Mouse (Mus musculus): ENCODE measurements around the gene Inpp5k. TPM values are rescaled to one million over a fixed set of nuclear protein-coding genes. Genes with fewer than 3 reads are reported as not detected.

Inpp5k gene
- total RNA-seq, 2 experiments from 2014 or later = 32.7 to 33.5 TPM

DNA sequence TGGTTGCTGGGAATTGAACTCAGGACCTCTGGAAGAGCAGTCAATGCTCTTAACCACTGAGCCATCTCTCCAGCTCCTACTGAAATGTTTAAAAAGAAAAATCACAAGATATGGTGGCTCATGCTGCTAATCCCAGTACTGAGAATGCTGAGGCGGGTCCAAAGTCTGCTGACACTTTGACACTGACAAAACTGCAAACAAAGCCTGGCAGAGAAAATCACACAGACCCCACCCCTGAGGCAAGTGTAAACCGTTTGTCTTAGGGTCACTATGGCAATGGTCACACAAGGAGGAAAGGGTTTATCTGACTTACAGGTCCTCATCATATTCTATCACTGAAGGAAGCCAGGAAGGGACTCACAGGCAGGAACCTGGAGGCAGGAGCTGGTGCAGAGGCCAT is 15.2 kb upstream of the Inpp5k start:
- no peak for DNase-seq
- intact Hi-C loops (cut with DNase I) = no loop called here

DNA sequence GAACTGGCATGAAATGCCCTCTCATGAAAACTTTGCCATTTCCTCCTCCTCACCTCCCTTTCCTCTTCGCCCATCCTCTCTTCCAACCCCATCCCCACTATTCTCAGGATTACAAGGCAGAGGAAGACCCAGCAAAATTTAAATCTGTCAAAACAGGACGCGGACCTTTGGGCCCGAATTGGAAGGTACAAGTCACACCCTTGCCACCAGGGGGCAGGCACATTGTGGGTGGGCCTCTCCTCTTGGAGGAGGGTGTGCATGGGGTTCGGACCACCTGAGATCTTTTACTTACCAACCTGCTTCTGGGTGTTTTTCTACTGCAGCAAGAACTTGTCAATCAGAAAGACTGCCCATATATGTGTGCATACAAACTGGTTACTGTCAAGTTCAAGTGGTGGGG is 11.7 kb upstream of the Inpp5k start:
- no peak for DNase-seq
- intact Hi-C loops (cut with DNase I) = no loop called here

DNA sequence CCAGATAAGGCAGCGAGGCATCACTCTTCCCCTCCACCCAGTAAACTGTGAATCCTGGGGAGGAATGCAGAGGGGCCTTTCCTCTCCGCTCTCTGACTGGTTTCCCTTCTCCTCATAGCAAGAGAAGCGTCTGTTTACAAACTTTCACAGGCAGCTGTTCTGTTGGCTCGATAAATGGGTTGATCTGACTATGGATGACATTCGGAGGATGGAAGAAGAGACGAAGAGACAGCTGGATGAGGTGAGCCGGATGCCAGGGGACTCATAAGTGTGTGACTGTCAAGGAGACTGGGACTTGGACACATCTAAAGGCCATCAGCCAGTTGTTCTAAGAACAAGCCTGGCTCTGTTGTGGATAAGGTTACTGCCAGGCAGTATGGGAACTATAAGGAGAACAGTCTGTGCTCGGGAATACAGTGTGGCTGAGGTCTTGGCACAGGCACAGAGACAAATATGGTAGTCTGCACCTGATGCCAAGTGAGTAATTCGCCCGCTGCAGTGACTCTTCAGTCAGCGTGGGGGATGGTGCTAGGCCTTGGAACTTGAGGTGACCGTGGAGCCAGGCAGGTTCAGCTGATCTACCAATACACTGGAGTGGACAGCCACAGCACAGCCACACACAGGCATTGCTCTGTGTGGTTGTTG is 10.5 kb upstream of the Inpp5k start:
- DNase-seq = peak in 1 of 2 experiments; percentile 54
- intact Hi-C loops (cut with DNase I) = no loop called here

DNA sequence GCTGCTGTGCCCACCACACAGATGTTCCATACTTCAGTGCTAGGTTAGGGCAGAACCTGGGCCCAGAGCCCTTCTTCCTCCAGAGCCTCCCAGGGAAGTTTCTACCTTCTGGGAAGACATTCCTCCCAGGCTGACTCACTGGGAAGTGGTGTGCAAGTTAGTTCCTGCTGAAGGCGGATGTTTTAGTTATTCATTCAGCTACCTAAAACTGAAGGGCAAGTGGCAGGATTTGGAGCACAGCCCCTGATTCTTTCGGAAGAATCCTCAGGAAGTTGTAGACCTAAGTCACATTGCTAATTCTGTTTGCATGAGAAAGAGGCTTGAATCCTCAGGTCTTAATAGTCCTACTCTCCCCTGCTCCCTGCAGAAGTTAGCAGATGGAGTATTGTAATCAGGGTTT is 9.4 kb upstream of the Inpp5k start:
- intact Hi-C loops (cut with DNase I) = no loop called here
- DNase-seq = no peak

DNA sequence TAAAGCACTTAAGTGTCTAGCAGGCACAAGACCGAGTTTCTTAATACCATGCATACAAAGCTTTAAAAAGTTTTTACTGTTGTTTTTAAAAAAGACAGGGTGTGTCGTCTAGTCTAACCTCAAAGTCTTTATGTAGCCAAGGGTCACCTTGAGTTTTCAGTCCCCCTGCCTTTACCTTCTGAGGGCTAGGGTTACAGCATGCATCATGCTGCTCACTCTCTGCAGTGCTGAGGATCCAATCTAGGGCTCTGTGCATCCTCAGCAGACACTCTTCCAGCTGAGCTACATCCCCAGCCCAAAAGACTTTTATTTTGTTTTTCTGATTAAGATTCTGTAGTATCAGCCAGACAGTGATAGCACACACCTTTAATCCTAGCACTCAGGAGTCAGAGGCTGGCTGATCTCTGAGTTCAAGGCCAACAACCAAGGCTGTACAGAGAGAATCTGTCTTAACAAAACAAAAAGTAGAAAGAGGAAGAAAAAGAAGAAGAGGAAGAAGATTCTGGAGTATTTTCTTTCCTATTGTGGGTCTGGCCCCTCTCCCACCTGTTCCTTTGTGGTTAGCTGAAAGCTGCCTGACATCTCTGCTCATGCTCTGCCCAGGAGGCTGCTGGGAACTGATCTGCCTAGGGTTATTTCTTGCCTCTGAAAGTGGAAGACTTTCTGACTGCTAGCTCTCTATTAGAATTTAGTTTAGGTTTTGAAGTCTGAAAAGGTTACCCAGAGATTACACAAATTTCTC is 8.0 kb upstream of the Inpp5k start:
- intact Hi-C loops (cut with DNase I) = no loop called here
- DNase-seq = no peak

DNA sequence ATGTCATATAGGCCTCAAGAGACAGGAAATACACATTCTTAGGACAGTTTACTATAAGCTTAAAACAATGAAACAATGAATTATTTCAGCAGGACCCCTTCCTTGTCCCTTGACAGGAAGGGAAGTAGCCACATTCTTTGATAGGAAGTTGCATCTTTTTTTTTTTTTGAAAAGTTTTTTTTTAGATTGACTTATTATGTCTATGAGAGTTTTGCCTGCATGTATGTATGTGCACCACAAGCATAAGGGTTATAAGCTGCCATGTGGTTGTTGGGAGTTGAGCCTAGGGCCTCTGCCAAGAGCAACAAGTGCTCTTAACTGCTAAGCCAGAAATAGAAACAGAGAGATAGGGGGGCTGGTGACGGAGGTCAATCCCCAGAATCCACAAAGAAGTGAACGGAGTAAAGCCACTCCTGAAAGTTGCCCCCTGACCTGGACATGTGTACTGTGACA is 6.7 kb upstream of the Inpp5k start:
- intact Hi-C loops (cut with DNase I) = no loop called here
- DNase-seq = no peak

DNA sequence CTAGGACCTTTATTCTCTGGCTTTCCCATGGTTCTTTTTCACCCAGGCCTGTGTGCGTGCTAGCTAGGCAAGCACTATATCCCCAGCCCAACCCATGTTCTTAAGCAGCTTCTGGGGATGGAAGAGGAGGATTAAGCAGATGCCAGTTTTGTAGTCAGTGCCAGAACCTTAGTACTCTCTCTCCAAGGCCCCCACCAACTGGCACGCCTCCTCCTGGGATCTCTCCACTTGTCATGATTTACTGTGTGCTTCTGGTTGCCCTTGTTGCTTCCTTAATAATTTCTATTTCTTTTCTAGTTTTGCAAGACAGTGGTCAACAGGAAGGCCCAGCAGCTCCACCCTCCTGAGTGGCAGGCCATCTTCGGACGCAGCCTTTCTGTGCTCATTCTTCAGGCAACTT is 5.0 kb upstream of the Inpp5k start:
- intact Hi-C loops (cut with DNase I) = loop anchor here (5.0 kb wide), 1 partner anchor 34 kb away; no protein-coding TSS in a partner anchor

DNA sequence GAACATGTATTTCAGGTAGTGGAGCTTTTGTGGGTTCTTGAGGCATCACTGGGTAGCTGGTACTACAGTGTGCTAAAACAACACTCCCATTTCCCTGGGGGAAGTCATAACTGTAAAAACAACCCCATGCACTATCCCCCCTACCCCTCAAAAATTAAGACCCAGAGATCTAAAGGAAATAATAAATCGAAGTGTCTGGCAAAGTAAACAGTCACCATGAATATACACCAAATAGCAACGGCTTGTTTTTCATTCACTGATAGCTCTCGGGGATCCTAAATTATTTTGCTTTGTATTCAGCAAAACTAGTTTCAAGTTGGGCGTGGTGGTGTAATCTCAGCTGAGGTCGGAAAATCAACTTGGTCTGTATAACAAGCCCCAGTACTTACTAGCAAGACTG is 690 bp upstream of the Inpp5k start:
- DNase-seq = no peak
- intact Hi-C loops (cut with DNase I) = no loop called here

More for the DNA sequence above, 5.0 kb upstream of the Inpp5k start:
- DNase-seq = no peak

DNA sequence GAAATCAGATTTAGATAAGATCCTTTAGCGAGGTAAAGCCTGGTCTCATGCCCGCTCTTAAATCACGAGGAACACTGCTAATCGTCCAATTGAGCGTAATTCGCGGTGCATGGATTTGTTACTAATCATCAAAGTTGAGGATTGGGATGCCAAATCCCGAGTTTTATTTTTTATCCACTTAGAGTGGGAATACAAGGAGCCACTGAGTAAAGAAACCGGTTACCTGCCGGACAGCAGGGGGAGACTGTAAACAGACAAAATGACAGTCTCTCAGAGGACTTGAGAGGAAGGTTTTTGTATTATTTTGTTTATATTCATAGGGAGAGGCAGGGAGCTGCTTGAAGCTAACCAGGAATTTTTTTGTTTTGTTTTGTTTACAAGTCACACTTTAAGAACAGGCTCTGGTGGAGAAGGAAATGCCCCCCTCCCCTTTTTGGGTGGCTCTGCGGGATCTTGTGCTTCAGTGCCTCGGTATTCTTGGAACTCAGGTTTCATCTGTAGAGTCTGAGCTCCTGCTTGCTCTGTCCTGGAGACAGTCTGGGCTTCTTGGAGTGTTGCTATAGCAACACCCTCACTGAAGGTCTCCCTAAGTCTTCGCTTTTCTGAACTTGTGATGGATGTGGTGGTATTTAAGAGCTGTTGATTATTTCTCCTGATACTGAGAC is 905 bp downstream of the Inpp5k start:
- intact Hi-C loops (cut with DNase I) = loop anchor here (1.0 kb wide), 2 partner anchors 18 to 48 kb away; partner anchors contain the start of gene Crk
- DNase-seq = peak in 1 of 2 experiments; percentile 40

DNA sequence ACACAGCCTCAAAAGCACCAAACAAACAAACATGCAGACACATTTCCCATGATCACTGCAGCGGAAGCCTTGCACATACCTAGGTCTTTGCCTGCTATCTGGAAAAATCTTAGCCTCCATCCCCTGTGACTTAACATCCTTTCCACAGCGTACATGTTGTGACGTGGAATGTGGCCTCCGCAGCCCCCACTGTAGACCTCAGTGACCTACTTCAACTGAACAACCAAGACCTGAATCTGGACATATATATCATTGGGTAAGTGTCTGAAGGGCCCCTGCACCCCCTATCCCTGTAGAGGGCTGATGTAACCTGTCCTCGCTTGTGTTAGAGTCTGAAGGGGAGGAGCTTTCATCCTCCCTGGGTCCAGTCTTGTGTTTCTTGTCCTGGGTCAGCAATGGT is 2.1 kb downstream of the Inpp5k start:
- intact Hi-C loops (cut with DNase I) = no loop called here
- no peak for DNase-seq

DNA sequence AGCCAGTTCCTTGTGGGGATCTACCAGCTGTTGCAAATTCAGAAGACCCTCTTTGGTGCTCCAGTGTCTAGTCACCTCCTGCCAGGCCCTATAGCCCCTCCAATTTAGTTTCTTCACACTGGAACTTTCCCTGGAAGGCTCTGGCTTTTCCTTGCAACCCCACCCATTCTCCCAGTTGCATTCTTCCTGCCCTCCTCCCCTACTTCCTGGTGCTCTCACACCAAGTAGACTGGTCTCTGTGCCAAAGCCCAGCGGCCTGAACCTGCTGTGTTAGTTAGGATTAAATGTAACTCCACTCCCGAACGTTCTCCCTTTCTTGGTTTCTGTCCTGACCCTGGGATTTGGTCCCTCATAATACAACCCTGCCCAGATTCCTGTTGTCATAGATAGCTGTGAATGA is 4.0 kb downstream of the Inpp5k start:
- intact Hi-C loops (cut with DNase I) = loop anchor here (1.0 kb wide), 1 partner anchor 14 kb away; no protein-coding TSS in a partner anchor
- no peak for DNase-seq

- DNase-seq = peak in 1 of 2 experiments; percentile 38
- intact Hi-C loops (cut with DNase I) = loop anchor here (1.0 kb wide), 1 partner anchor 14 kb away; no protein-coding TSS in a partner anchor
Observed at GRCm38 (mm10) chr11:75635315-75635714, 4.5 kb downstream of the Inpp5k start.

- intact Hi-C loops (cut with DNase I) = no loop called here
- DNase-seq = no peak
Observed at GRCm38 (mm10) chr11:75643323-75643722, 12.5 kb downstream of the Inpp5k start.

DNA sequence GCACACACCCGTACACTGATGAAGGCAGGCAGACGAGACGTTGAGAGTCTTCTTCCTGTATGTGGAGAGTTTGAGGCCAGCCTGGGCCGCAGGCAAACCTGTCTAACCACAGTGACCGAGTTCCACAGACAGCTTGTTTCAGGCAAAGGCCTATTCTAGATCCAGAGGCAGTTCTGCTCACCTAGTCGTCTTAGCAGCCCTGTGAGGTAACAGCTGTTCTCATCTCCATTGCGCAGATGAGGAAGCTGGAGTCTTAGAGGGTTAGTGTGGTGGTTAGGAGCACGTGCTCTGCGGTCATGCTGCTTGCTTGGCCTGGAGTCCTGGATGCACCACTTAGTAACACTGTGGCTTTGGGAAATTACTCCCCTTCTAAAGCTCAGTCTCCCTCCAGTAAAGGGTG is 13.9 kb downstream of the Inpp5k start:
- intact Hi-C loops (cut with DNase I) = no loop called here
- DNase-seq = no peak

GRCm38 (mm10) chr11:75647681-75648211 is 17.0 kb downstream of the Inpp5k start:
- intact Hi-C loops (cut with DNase I) = no loop called here
- DNase-seq = peak; percentile 69 to 70

- DNase-seq = peak; percentile 53 to 62
- intact Hi-C loops (cut with DNase I) = loop anchor here (1.0 kb wide), 2 partner anchors 14 to 18 kb away; no protein-coding TSS in a partner anchor
Observed at GRCm38 (mm10) chr11:75649155-75649561, 18.4 kb downstream of the Inpp5k start.

DNA sequence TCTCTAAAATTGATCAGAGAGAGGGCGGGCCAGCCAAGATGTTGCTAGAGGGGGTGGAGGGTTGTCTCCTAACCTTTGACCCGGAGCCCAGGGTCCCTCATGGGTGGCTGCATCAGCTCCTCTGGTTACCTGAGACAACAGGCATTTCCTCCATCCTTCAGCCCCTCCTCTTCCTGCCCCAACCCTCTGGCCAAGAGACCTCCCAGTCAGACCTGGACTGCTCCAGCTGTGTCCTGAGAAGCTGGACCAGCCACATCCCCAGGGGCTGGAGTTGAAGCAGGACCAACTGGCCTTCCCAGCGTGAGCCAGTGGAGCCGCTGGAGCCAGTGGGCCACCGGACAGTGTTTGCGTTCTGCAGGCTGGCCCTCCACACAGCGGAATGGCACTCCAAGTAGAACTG is 19.5 kb downstream of the Inpp5k start, which contains the start of gene Myo1c:
Gene Myo1c (plus strand): TSS at position 194 of the 400 bp plus-strand sequence.
- peak; percentile 74 to 78 for DNase-seq
- intact Hi-C loops (cut with DNase I) = loop anchor here (5.0 kb wide), 1 partner anchor 188 kb away; the partner anchor contains the start of gene Tlcd2

DNA sequence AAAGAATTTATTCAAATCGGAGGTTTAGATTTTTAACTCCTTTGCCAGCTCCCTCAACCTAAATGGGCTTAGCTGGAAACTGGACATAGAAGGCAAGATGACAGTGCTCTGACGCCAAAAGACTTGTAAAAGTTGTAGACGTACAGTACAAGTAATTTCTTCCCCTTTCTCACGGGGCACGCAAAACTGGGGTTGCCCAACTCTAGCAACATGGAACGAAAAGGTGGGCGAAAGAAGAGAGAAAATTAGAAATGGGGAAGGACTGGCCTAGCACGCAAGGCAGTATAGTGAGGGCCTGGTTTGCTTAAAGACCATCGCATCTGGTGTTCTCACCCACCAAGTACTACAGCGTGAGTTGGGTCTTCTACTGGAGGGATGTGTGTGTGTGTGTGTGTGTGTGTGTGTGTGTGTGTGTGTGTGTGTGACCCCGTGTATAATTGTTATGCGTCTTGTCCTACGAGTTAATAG is 20.2 kb downstream of the Inpp5k start:
- no peak for DNase-seq
- intact Hi-C loops (cut with DNase I) = loop anchor here (5.0 kb wide), 1 partner anchor 189 kb away; the partner anchor contains the start of gene Tlcd2

DNA sequence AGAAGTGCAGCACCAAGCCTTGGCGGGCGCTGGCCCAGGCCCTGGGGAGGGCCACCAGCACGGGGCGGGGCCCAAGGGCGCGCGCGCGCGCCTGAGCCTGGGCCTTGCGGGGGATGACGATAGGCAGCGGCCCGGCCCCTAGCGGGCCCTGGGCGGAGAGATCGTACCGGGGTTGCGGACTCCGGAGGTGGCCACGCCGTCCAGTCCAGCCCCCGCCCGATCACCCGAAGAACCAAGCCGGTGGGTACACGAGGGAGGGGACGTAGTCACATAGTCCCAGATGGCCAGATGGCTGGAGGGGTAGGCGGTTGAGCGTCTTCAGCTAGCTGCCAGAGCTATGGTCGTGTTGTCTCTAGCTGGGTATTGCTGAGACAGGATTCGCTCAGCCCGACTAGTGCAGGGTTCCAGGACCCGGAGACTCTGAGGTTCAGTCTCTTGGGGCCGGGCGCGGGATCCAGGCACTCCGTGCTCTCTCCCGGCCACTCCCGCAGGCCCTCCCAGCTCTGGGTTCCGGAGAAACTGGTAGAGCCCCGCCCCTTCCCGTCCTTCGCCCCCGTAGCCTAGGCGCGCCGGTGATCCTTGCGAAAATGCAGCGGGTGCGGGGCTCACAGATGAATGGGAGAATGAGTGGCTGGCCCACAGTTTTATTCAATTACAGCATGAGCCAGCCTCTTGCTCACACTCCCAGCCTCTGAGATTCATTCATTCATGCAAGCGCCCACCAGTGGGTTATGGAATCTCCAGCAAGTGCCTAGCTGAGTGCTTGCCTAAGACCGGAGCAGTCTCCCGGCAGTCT is 20.8 kb downstream of the Inpp5k start:
- DNase-seq = peak; percentile 84 to 87
- intact Hi-C loops (cut with DNase I) = loop anchor here (5.0 kb wide), 1 partner anchor 189 kb away; the partner anchor contains the start of gene Tlcd2

All from heart, postnatal 36 days (tissue).